Mouse (Mus musculus) spleen, adult 2 months (tissue): ENCODE measurements at regions not wholly inside any gene's neighbourhood (a gene's known extent, or its start where the extent isn't known, plus 50 kb on each side); places are given as distances from the start of the nearest gene placed in this dataset.

Source experiments
- CTCF ChIP-seq: fragments of 200-500 bp; IDR thresholded peaks from 2 replicates; pipeline ENCODE4 v1.5.1; 2011; ENCODE audit warnings: mild to moderate bottlenecking, inconsistent platforms; ENCODE audit not compliant: insufficient read depth, insufficient read length, insufficient replicate concordance; ENCODE audit errors: extremely low read depth
- POLR2A ChIP-seq: fragments of 200-500 bp; IDR thresholded peaks from 2 replicates; pipeline ENCODE4 v1.6.1; 2011; ENCODE audit warnings: low read depth, low read length, inconsistent platforms

- no peak for TF ChIP-seq CTCF
- no peak for TF ChIP-seq POLR2A
These were observed 66.0 kb upstream of the Cd44 start for GRCm38 (mm10) chr2:102967417-102967816.
